In the genomic region with DNA sequence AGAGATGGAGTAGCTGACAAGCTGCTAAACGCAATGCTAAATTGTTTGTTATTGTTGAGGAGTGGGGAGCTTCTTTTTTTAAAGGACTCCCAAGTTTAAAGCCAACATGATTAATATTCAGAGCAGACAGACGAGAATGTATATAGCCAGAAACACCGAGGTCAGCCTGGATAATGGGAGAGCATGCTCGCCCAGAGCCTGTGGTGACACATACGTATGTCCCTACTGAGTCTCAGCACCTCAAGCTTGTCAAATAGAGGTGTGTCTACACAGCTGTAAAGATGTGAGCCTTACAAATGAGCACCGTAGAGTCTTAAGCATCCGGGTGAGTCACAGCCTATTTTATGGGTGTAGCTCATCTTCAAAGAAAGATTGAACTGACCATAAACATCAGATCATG, we compare ENCODE assay signal across 22 mouse cellular contexts.
A peak's percentile ranks its signal among the peaks of the same experiment; 100 is the strongest.
DNase-seq lines count a peak whose midpoint lies in the region; ATAC-seq and TF ChIP-seq lines count a peak whose summit lies in the region.
"Had no signal": no experiment of that assay in that cellular context is flagged by ENCODE, and none has a peak within 500 bp of the region (broad histone marks: within the 10 kb centered on the region; RNA-seq: fewer than 3 reads in every experiment).

No protein-coding gene starts in this region.

- no peak for DNase-seq in lung, adult 2 months
- DNase-seq in stomach, postnatal 0 days (ENCODE audit: low spot score): no peak
- no peak for DNase-seq in kidney, adult 8-10 months
- DNase-seq: adrenal gland, adult 2 months; adrenal gland, postnatal 10 days; adrenal gland, postnatal 25 days; cerebellum, adult 11 months; cerebellum, adult 18-20 months; cerebellum, adult 8-10 months; cerebellum, adult 9-11 months; cerebellum, postnatal 14 days; cerebellum, postnatal 36 days; embryo, embryonic 11 days had no signal

- no peaks in the 10 kb centered on the region for H3K27me3 ChIP-seq in intestine, embryonic 16.5 days (replicated peaks; ENCODE audit: control insufficient read depth, insufficient read depth, low read length)
- H3K27me3 ChIP-seq in intestine, embryonic 15.5 days (replicated peaks): no peaks in the 10 kb centered on the region
- H3K27me3 ChIP-seq in lung, embryonic 15.5 days: peaks cover 4% of the 10 kb centered on the region; the same call in 1 of the 2 replicates
- H3K27me3 ChIP-seq in stomach, postnatal 0 days (ENCODE audit: control insufficient read depth, insufficient read depth, low read length): no peaks in the 10 kb centered on the region
- H3K27me3 ChIP-seq: embryonic facial prominence, embryonic 13.5 days; embryonic facial prominence, embryonic 15.5 days had no signal

- H3K4me2 ChIP-seq in intestine, embryonic 16.5 days (ENCODE audit: low read depth, low read length): no peak overlapping the region
- H3K4me2 ChIP-seq in intestine, embryonic 15.5 days (replicated peaks): no peak overlapping the region
- H3K4me2 ChIP-seq in lung, embryonic 15.5 days: no peak overlapping the region
- H3K4me2 ChIP-seq in stomach, postnatal 0 days (replicated peaks; ENCODE audit: low read depth): no peak overlapping the region
- H3K4me2 ChIP-seq: embryonic facial prominence, embryonic 13.5 days; embryonic facial prominence, embryonic 15.5 days; forebrain, embryonic 12.5 days had no signal

- H3K36me3 ChIP-seq in intestine, embryonic 16.5 days (ENCODE audit: control insufficient read depth, insufficient read depth, low read length): no peaks in the 10 kb centered on the region
- no peaks in the 10 kb centered on the region for H3K36me3 ChIP-seq in intestine, embryonic 15.5 days
- H3K36me3 ChIP-seq in lung, embryonic 15.5 days: no peaks in the 10 kb centered on the region
- no peaks in the 10 kb centered on the region for H3K36me3 ChIP-seq in stomach, postnatal 0 days (ENCODE audit: control insufficient read depth, insufficient read depth, low read length)
- H3K36me3 ChIP-seq: embryonic facial prominence, embryonic 13.5 days; embryonic facial prominence, embryonic 15.5 days; forebrain, embryonic 10.5 days; forebrain, embryonic 12.5 days had no signal

- no peak overlapping the region for H3K4me3 ChIP-seq in intestine, embryonic 16.5 days (ENCODE audit: low read length)
- no peak overlapping the region for H3K4me3 ChIP-seq in intestine, embryonic 15.5 days (replicated peaks)
- H3K4me3 ChIP-seq in lung, embryonic 15.5 days: no peak overlapping the region
- no peak overlapping the region for H3K4me3 ChIP-seq in lung, adult 2 months (replicated peaks; ENCODE audit: extremely low read depth, low read depth, low read length)
- no peak overlapping the region for H3K4me3 ChIP-seq in stomach, postnatal 0 days (ENCODE audit: low read depth, low read length)
- H3K4me3 ChIP-seq: embryonic facial prominence, embryonic 13.5 days; embryonic facial prominence, embryonic 15.5 days; erythroblast, embryonic 14.5 days; forebrain, embryonic 10.5 days; forebrain, embryonic 12.5 days had no signal

- no peak for TF ChIP-seq EP300 in stomach, postnatal 0 days (optimal IDR thresholded peaks at IDR 0.05)

- no peak overlapping the region for H3K27ac ChIP-seq in intestine, embryonic 16.5 days (ENCODE audit: low read length)
- H3K27ac ChIP-seq in intestine, embryonic 15.5 days: no peak overlapping the region
- H3K27ac ChIP-seq in lung, embryonic 15.5 days: no peak overlapping the region
- no peak overlapping the region for H3K27ac ChIP-seq in stomach, postnatal 0 days (replicated peaks)
- H3K27ac ChIP-seq: embryonic facial prominence, embryonic 13.5 days; embryonic facial prominence, embryonic 15.5 days; forebrain, embryonic 10.5 days; forebrain, embryonic 12.5 days had no signal

- 0 out of 2 replicates have a peak, but pooled peaks have one; percentile 52 for ATAC-seq in intestine, embryonic 16.5 days
- ATAC-seq in intestine, embryonic 15.5 days: no peak; the same call in 1 of the 2 replicates
- peak; percentile 67; the same call in 1 of the 2 replicates for ATAC-seq in lung, embryonic 15.5 days (ENCODE audit: borderline replicate concordance, extremely low read depth, low FRiP score, low TSS enrichment)
- peak; percentile 51; the same call in 1 of the 2 replicates for ATAC-seq in stomach, postnatal 0 days (ENCODE audit: low FRiP score, low TSS enrichment)
- ATAC-seq: forebrain, embryonic 14.5 days had no signal

- H3K9me3 ChIP-seq in intestine, embryonic 16.5 days (ENCODE audit: control insufficient read depth, low read length): no peaks in the 10 kb centered on the region
- no peaks in the 10 kb centered on the region for H3K9me3 ChIP-seq in intestine, embryonic 15.5 days
- no peaks in the 10 kb centered on the region for H3K9me3 ChIP-seq in lung, embryonic 15.5 days
- no peaks in the 10 kb centered on the region for H3K9me3 ChIP-seq in stomach, postnatal 0 days (ENCODE audit: control insufficient read depth, low read length)
- H3K9me3 ChIP-seq: embryonic facial prominence, embryonic 13.5 days; embryonic facial prominence, embryonic 15.5 days; forebrain, embryonic 10.5 days; forebrain, embryonic 12.5 days had no signal

- peaks cover 4% of the 10 kb centered on the region for H3K4me1 ChIP-seq in intestine, embryonic 16.5 days (ENCODE audit: control insufficient read depth, insufficient read depth, low read length)
- H3K4me1 ChIP-seq in intestine, embryonic 15.5 days (replicated peaks): peaks cover 3% of the 10 kb centered on the region; the same call in 1 of the 2 replicates
- peaks cover 4% of the 10 kb centered on the region for H3K4me1 ChIP-seq in lung, embryonic 15.5 days
- H3K4me1 ChIP-seq in lung, adult 2 months (ENCODE audit: control insufficient read depth, insufficient read depth, low read length): no peaks in the 10 kb centered on the region
- H3K4me1 ChIP-seq in stomach, postnatal 0 days (replicated peaks; ENCODE audit: control insufficient read depth, insufficient read depth): no peaks in the 10 kb centered on the region
- H3K4me1 ChIP-seq: embryonic facial prominence, embryonic 15.5 days; forebrain, embryonic 12.5 days had no signal

- WGBS in intestine, embryonic 16.5 days: 48% methylated on average over 7 of the region's 7 CpGs
- WGBS in intestine, embryonic 15.5 days: 54% methylated on average over 7 of the region's 7 CpGs
- WGBS in lung, embryonic 15.5 days: 39% methylated on average over 7 of the region's 7 CpGs
- WGBS in lung, adult 2 months: 51% methylated on average over 7 of the region's 7 CpGs
- WGBS in stomach, postnatal 0 days: 39% methylated on average over 7 of the region's 7 CpGs

- TF ChIP-seq POLR2A in lung, adult 2 months (IDR thresholded peaks at IDR 0.05; ENCODE audit: borderline replicate concordance, extremely low read depth, low read depth, low read length): no peak

- H3K9ac ChIP-seq in intestine, embryonic 16.5 days (ENCODE audit: low read depth, low read length): no peak overlapping the region
- H3K9ac ChIP-seq in intestine, embryonic 15.5 days: no peak overlapping the region
- H3K9ac ChIP-seq in lung, embryonic 15.5 days: no peak overlapping the region
- H3K9ac ChIP-seq in stomach, postnatal 0 days (ENCODE audit: low read length): no peak overlapping the region
- H3K9ac ChIP-seq: embryonic facial prominence, embryonic 13.5 days; embryonic facial prominence, embryonic 15.5 days; forebrain, embryonic 12.5 days had no signal

- TF ChIP-seq CTCF in lung, adult 2 months (IDR thresholded peaks at IDR 0.05; ENCODE audit: insufficient read depth, low read length): no peak
- TF ChIP-seq CTCF in stomach, postnatal 0 days (IDR thresholded peaks at IDR 0.05; ENCODE audit: low read depth): no peak
